Mouse (Mus musculus) thymus, postnatal 36 days (tissue): ENCODE results near the gene Sp6.
A peak's percentile ranks its signal among the peaks of the same experiment; 100 is the strongest.

Source experiments
- DNase-seq, 2 experiments: peaks; one replicate each; pipeline ENCODE4 v3.0.0; 2022; ENCODE audit warnings: mixed read lengths in 2 of 2

Gene Sp6

DNA sequence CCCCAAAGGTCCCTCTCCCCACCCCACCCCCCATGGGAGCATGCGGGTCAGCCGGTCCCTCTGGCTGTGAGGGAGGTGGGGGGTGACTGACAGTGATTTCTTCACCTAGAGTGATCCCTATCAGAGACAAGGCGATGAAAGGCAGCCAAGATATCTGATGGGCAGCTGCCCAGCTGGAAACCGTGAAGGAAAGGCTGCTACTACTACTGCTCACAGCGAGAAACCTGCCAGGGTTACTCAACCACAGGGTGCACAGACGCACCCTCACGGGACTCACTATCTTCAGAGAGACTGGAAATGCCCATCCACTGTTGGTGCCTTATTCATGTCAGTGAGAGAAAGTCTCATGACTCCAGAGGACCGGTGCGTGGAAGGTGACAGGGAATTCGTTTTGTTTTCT lies 11.8 kb downstream of the Sp6 start:
- DNase-seq, result no peak

DNA sequence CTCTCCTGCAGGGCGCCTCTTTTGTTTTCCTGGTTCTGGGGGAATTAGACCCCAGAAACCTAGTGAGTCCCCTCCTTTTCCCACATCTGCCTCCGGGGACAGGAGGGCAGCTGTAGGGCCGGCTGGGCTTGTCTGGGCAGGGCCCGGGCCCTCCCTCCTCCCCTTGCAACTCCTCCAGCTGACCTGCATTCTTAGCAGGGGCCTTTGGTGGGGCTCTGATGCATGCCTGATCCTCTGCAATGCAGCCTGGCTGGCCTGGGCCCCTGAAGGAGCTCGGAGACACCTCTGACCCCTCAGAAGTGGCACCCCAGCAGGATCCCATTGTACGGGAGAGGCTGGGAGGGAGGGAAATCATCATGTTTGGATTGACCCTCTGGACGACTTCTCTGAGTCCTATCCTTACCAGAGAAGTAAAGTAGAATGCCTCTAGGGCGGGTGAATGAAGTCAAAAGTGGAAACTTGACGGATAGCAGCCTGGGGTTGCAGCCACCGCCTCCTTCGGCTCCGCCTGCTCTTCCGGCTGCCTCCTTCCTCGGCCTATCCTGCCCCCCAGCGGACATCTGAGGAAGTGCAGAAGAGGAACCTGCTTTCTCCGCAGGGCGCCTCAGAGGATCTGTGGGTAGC lies 12.6 kb downstream of the Sp6 start:
- peak; percentile 90 to 91 for DNase-seq

DNA sequence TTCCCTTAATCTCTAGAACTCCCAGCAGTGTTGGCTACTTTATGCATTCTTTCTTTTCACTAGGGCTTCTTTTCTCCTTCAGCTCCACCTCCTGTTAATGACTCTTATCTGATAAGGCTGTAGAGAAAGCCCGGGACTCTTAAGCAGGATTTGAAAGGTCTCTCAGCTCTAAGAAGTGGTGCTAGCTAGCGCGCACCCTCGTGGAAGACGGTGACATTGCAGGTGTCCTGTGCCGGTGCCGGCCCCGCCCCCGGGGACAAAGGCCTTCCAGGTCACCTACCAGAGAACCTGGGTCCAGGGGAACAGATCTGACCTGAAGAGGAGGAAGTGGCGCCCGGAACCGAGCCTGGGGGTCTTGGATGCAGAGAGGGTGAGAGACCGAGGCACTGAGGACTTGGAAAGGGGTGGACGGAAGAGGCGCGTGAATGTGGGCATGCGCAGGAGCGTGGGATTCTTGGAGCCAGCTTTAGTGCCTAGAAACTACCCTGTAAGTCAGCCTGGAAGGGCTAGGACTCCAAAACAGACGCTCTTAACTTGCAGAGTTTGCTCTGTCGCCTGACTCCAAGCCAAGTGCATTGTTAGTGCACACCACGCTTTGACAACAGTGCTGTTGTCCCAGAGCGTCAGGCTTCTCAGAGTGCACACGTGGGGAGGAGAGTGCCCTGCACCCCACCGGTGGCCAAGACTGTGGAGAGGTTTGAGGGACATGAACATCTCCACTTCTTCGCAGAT lies 16.7 kb downstream of the Sp6 start, which contains the start of gene Scrn2:
Scrn2 (plus strand) TSS at position 253 of the 732 bp plus-strand sequence.
- DNase-seq, result peak; percentile 74 to 81

DNA sequence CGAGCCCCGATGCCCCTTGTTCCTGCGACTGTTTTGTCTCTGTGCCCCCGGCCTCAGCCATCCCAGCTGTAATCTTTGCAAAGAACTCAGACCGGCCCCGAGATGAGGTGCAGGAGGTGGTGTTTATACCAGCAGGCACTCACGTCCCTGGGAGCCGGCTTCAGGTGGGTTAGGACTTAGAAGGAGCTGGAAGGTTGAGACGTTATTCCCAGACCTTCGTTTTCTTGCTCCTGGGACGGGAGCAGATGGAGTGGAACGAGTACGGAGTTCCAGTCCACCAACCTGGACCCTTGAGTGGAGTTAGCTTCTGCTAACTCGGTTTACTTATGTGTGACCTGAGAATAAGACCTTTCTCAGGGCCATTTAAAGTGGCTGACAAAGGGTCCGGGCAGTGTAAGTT lies 17.2 kb downstream of the Sp6 start:
- DNase-seq, result no peak

DNA sequence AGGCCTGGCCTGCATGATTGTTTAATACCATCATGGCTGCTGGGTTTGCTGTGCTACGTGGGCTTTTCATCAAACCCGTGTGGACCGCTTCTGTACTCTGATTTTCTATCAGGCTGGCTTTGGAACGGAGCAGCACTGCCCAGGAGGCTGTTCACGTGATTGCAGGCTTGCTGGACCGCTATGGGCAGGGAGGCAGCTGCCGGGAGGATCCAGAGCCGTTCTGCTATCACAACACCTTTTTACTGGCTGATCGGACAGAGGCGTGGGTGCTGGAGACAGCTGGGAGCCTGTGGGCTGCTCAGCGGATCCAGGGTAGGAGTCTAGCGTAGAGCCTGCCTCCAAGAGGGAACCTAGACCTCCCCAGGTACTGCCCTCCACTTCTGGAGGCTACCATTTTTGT lies 18.8 kb downstream of the Sp6 start:
- DNase-seq, result no peak

DNA sequence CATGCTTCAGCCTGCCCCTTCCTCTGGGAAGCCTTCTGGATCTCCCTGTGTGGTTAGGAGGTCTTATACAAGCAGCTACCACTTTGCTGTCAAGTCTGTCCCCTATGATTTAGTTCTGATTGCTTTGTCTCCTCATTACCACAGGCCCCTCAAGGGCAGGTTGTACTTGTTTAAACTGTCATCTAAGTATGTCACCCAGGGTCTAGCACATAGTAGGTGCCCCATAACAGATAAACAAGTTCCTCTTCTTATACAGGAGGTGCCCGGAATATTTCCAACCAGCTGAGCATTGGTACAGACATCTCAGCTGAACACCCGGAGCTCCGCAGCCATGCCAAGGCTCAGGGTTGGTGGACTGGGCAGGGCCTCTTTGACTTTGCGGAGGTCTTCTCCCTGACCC lies 19.3 kb downstream of the Sp6 start:
- DNase-seq, result no peak

DNA sequence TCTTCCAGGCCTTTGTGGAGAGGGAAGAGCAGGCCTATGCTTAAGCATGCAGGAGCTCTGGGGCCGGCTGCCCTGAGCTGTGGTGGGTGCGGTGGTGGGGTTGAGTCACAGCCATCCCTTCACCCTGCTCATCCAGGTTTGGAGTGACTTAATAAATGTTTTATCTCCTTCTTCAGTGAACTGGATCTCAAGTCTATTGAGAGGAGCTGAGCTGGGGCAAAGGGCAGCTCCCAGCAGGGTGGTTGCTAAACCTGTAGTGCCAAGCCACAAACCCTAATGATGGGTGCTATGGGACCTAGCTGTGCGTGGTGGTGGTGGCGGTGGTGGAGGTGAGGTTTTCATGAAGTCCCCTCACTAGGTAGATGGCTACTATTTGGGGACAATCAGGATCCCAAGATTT lies 20.6 kb downstream of the Sp6 start:
- no peak for DNase-seq

DNA sequence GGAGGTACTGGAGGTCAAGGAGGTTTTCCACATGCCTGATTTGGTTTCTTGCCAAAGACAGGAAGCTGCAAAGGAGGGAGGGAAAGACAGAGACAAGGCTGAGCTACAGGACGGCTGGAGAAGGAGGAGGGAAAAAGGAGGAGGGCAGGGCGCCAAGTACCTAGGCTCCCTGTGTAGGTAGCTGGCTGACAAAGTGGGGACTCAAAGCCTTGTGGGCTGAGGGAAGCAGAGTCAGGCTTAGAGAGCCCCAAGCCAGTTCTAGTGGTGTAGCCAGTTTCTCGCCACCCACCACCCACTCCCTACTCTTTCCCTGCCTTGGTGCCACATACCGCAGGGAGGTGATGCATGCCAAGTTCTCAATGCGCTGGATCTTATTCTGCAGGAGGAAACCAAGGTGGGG lies 22.9 kb downstream of the Sp6 start:
- DNase-seq, result no peak

DNA sequence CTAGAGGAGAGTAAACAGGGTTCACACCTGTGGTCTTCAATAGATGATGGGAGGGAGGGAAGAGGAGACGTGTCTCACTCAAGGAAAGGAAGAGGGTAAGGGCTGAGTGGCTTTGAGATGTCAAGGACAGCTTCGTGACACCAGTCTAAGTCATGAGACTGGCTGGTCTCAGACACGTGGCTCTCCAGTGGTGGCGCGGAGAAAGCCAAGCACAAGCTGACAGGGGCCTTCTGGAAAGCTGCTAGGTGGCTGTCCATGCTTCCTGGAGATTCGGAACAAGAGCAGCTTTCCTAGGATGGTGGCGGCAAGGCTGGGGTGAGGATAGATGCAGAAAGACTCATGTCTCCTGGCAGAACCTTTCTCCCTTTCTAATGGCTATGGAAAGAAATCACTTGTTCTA lies 25.7 kb downstream of the Sp6 start:
- no peak for DNase-seq

DNA sequence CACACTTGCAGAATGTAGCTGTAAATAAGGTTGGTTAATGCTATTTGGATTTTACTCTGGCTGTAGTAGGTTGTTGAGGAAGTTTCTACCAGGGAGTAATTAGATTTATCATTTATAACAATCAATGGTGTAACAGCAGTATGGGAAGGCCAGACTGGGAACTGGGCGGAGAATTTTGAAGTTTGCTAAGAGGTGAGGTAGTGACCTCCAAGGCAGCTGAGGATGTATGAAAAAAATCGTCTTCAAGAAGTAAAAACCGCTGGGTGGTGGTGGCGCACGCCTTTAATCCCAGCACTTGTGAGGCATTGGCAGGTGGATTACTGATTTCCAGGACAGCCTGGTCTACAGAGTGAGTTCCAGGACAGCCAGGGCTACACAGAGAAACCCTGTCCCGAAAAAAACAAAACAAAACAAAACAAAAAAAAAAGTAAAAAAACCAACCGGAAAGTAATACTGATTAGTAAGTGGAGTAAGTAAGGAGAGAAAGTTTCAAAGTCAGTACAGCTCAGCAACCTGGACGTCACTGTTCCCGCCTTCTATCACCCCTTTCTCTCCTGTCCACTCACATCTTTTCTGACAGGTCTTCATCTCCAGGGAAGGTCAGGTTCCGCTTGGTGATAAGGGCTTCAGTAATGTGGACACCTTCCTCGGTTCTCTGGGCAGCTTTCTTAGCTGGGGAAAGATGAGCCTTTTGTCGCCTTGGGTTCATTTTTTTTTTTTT lies 27.3 kb downstream of the Sp6 start:
- DNase-seq, result no peak

DNA sequence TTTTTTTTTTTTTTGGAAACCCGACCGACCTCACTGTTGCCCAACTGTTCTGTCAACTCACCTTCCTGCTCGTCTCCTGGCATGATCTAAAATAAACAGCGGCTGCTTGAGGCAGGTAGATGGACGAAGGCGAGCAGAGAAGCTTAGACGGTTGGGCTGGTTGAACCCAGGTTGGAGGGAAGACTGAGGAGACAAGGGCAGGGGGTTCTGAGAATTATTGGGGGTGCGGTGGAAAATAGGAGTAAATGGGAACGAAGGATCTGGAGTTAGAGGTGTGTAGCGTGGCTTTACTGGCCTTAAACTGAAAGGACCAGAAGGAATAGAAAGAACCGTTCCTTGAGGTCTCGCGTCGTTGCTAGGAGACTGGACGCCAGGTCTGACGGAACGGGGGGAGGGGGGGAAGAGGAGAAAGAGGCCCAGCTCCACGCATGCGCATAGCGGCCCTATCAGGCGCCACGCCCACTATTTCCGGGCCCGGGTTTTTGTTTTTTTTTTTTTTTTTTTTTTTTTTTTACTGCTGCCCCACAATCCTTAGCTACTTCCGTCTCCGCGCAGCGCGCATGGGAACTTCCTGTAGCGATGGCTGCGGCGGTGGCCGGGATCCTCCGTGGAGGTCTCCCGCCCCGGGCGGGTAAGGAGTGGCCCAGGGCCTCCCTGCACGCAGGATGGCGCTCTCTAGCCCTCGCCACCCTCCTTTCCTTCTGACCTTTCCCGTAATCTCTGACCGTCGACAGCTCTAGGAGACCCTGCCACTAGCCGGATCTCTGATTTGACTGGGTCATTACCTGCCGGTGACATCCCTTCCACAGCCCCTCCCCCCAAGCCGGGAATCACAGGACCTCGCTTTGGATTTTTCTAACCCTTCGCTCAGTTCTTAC lies 28.1 kb downstream of the Sp6 start, which contains the start of the genes Lrrc46 and Mrpl10:
Lrrc46 (minus strand) TSS at position 386 of the 878 bp plus-strand sequence.
Mrpl10 (plus strand) TSS at position 539 of the 878 bp plus-strand sequence.
- peak; percentile 89 to 90 for DNase-seq

DNA sequence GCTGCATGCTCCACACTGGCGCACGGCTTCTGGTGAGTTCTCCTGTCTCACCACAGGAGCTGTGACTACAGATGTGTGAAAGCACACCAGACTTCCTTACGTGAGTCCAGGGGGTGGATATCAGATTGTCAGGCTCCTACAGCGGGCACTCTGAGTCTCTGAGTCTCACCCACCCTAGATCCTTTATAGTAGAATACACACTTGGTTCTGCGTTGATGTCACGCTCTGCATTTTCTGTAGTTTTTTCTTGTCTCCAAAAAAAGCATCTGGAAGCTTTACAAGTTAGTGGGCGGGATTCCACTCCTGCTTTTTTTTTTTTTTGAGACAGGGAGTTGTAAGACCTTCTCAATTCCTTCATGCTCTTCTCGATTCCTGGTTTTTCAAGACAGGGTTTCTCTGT lies 31.7 kb downstream of the Sp6 start:
- DNase-seq, result no peak

DNA sequence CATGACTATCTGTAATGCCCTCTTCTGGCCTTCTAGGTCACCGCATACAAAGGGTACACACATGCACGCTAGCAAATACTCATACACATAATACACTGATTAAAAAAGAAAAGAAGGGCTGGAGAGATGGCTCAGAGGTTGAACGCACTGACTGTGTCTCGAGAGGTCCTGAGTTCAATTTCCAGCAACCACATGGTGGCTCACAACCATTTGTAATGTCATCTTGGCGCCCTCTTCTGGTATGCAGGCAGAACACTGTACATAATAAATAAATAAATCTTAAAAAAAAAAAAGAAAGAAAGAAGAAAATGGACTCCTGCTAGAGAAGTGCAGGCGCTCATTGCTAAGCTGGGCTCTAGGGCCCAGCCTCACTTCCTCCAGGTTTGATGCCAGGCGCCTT lies 32.7 kb downstream of the Sp6 start:
- DNase-seq, result no peak

DNA sequence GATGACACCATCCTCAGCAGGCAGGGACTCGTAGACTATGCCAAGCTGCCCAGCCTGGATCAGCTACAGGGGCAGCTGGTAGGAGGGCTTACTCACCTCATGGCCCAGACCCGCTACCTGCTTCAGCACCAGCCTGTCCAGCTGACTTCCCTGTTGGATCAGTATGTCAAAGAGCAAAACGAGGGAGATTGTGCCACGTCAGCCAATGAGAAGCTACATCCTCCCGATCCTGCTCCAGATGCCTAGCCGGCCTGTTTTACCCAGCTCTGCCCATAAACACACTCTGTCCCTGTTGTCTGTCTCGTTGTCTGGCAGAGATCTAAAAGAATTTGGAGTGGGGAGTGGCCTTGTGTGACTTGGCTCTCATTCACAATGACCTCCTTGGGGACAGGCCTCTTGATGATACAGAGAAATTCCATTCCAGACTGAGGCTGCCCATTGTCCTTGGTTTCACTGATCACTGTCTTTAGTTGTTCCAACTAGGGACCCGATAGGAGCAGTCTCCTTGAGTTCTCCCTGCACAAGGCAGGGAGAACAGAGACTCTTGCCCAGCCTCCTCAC lies 35.0 kb downstream of the Sp6 start:
- DNase-seq, result no peak

DNA sequence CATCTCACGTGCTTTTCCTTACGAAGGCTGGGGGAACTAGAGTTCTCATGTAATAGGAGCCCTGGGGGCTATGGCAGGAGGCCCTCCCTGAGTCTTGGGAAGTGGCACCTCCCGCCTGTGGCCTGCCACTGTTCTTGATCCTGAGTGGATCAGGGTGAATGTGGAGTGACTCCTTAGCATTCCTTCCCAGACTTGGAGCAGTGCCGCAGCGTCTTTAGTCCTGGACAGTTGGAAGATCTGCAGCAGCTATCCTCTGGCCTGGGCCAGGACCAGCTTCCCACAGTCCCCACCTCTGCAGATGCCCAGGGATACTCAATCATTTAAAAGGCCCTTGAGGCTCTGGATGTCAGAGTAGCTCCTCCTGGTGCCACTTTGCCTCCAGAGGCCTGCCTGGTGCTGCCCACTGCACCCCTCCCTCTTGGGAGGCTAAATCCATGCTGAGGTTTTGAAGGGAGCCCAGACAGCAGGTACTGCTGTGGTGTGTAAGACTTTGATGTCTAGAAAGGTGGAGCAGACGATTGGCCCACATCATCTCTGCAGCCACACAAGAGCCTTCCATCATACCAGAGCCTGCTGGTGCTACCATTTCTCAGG lies 36.4 kb downstream of the Sp6 start:
- DNase-seq, result no peak

DNA sequence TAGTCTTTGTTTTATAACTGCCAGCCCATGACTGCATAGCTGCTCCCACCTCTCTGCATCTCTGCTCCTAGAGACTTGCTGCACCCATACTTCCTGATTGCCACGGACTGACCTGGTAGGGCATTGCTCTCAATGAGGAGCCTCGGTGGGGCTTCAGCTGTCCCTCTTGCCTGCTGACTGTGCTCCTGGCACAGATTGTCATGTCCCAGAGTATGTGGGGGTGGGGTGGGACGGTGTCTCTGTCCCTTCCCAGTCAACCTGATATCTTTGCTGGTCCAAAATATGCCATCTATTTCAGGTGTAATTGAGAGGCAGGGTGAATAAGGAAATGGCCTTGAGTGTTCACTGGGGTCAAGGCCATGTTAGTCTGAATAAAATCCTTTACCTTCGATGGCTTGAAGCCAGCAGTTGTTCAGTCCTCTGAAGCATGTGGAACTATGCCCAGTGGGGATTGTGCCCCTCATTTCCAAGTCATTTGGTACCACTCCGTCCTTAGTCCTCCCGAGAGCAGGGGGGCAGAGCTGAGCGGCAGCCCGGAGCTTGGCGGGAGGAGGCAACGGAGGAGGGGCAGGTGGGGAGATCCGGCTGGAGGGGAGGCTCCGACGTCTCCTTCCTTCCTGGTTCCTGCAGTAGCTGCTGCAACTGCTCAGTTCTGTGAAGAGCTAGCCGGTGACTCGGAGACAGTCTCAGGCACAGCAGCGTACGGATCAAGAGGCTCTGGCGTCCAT lies 37.2 kb downstream of the Sp6 start, which contains the start of gene Osbpl7:
Osbpl7 (plus strand) TSS at position 413 of the 728 bp plus-strand sequence.
- DNase-seq, result peak; percentile 84 to 89

DNA sequence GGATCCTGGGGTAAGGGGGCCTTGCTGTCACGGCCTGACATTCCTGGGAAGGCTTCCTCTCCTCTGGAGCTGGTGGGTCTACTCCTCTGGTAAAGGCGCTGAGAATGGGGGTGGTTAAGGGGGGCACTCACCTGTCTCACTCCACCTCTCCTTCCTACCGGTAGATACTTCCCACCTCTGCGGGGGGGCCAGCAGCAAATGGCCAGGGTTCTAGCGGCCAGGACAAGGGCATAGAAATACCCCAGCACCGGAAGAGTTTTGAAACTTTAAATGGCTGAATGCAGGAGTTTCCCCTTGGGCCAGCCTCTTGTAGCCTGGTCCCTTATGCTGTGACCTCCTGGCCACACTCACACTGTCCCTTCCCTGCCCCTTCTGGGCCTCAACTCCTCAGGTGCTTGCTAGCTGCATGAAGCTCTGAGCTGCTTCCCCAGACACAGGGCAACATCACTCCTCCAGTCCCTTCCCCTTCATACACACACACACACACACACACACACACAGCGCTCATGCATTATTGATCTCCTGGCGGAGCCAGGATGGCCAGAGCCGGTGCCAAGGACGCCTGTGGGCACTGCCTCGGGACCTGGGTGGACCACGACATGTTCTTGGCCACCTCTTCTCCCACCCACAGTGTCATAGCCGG lies 37.9 kb downstream of the Sp6 start:
- no peak for DNase-seq

DNA sequence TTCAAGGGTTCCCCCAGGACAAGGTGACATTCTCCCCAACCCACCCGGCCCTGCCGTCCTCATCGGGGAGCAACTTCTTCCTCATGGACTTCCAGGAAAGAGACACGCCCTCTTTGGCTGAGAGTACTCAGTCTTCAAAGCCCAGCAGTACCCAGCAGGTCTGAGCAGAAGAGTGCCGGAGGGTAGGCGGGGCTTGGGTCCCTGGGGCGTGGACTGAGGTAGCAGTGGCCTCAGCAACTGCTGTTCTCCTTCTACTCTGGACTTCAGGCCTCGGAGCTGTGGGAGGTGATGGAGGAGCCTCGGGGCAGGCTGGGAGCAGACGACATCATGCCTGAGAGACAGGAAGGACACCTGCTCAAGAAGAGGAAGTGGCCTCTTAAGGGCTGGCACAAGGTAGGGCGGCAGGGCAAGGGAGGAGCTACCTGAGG lies 39.0 kb downstream of the Sp6 start:
- peak in 1 of 2 experiments; percentile 33 for DNase-seq

DNA sequence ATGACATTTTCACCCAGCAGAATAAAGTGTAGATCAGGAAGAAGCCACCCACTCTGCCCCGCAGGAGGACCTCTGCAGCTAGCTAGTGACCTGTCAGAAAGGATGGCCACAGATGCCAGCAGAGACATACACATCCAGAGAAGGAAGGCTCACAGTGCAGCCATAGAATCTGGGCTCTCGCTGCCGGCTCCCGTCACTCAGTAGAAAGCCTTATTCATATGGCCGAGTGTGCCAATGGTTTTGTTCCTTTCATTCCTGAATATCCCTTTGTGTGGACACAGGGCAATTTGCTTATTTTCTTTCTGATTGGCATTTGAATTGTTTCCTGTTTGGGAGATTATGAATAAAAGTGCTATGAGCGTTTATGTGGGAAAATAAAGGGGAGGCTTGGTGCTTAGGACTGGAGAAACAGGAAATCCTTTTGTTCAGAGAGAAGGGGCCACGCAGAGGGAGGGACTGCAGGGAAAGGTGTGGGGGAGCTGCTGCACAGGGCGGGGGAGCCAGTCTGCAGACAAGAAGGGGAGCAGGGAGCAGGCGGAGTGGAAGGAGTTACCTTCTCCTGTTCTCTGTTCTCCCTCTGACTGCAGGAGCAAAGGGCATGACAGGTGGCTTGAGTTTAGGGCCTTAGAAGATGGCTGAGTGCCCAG lies 50.2 kb downstream of the Sp6 start:
- DNase-seq, result no peak

DNA sequence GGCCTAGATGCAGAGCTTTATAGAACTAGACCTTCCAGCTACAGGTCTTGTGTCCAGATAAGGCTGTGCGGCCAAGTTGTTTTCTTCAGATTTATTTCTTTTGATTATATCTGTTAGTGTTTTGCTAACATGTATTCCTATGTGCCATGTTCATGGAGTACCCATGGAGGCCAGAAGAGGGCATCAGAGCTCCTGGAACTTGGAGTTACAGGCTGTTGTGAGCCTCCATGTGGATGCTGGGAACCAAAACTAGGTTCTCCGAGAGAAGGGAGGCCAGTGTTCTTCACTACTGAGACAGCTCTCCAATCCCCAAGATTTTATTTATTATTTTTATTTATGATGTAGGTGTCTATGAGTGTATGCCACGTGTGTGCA lies 50.7 kb downstream of the Sp6 start:
- DNase-seq, result no peak
